Mouse (Mus musculus) ES-Bruce4 (cell line): ENCODE data around the gene Ntf5. TPM values are rescaled to one million over a fixed set of nuclear protein-coding genes. Genes with fewer than 3 reads are reported as not detected.
A peak's percentile ranks its signal among the peaks of the same experiment; 100 is the strongest.
"Not testable (repeated sequence)": the region's sequence is repeated elsewhere in the genome, so short reads cannot be mapped to it uniquely, and the experiment has no call there.

Experiments
- H3K27ac ChIP-seq: 2 replicates; pipeline ENCODE4 v1.5.1; 2012; ENCODE audit warnings: low read length, inconsistent platforms; ENCODE audit not compliant: insufficient read depth
- H3K27me3 ChIP-seq: 2 replicates; pipeline ENCODE4 v1.6.1; 2012; ENCODE audit warnings: mild to moderate bottlenecking, low read length, inconsistent platforms; ENCODE audit not compliant: control insufficient read depth, poor library complexity, insufficient read depth, severe bottlenecking
- H3K36me3 ChIP-seq: 2 replicates; pipeline ENCODE4 v1.6.1; 2012; ENCODE audit warnings: inconsistent platforms, mild to moderate bottlenecking, low read length, moderate library complexity; ENCODE audit not compliant: control insufficient read depth, poor library complexity, insufficient read depth, severe bottlenecking
- H3K4me1 ChIP-seq: one replicate; pipeline ENCODE4 v1.8.1; 2011; ENCODE audit warnings: low read length; ENCODE audit not compliant: control insufficient read depth, insufficient read depth
- H3K4me3 ChIP-seq: 2 replicates; pipeline ENCODE4 v1.5.1; 2011; ENCODE audit warnings: low read depth, mild to moderate bottlenecking, low read length
- H3K9ac ChIP-seq: 2 replicates; pipeline ENCODE4 v1.6.1; 2012; ENCODE audit warnings: low read depth, mild to moderate bottlenecking, inconsistent platforms; ENCODE audit not compliant: poor library complexity, severe bottlenecking
- H3K9me3 ChIP-seq: replicated peaks from 2 replicates; pipeline ENCODE4 v1.6.1; 2012; ENCODE audit warnings: mild to moderate bottlenecking, low read length, inconsistent platforms; ENCODE audit not compliant: control insufficient read depth, poor library complexity, insufficient read depth, severe bottlenecking
- CTCF ChIP-seq: IDR thresholded peaks from one replicate; pipeline ENCODE4 v1.8.1; 2011; ENCODE audit warnings: low read depth, low read length
- EP300 ChIP-seq: IDR thresholded peaks from 2 replicates; pipeline ENCODE4 v1.6.1; 2011; ENCODE audit warnings: low read depth, low read length; ENCODE audit not compliant: insufficient read depth
- POLR2A ChIP-seq: IDR thresholded peaks from one replicate; pipeline ENCODE4 v1.8.1; 2011; ENCODE audit warnings: low read length; ENCODE audit not compliant: insufficient read depth
- polyA plus RNA-seq: library from polyadenylated mRNA; stranded (reverse); fragments of >200 nt; gene quantifications from 2 replicates; pipeline ENCODE4 v1.2.4, GENCODE M21; 2011; ENCODE audit warnings: low read depth; ENCODE audit not compliant: missing spikeins, insufficient read depth, insufficient read length

The Ntf5 gene
- polyA plus RNA-seq, 1 experiment, result 5.0 TPM

- Histone ChIP-seq H3K27ac (peak overlapping the region; percentile 57), H3K9me3 (no peaks in the 10 kb centered on the region), H3K4me1 (peaks cover 3% of the 10 kb centered on the region), H3K9ac (peak overlapping the region; percentile 87), H3K27me3 (no peaks in the 10 kb centered on the region), H3K36me3 (peaks cover 40% of the 10 kb centered on the region), H3K4me3 (peak overlapping the region; percentile 90)
- TF ChIP-seq EP300 (no peak), POLR2A (peak; percentile 18)
Measured at GRCm38 (mm10) chr7:45458748-45459563, 45.5 kb downstream of the Ntf5 start.

GRCm38 (mm10) chr7:45459564-45460140, 46.2 kb downstream of the Ntf5 start, which contains the start of gene Ftl1:
Gene Ftl1, minus strand, starts transcription at chr7:45459884.
- not testable (repeated sequence) for H3K9me3 ChIP-seq, H3K4me1 ChIP-seq, H3K27me3 ChIP-seq
- Histone ChIP-seq H3K4me3 (peak within 1 kb of the TSS; percentile 90), H3K36me3 (peaks cover 47% of the 10 kb centered on the region), H3K27ac (peak within 1 kb of the TSS; percentile 98), H3K9ac (peak within 1 kb of the TSS; percentile 87)
- TF ChIP-seq EP300, result peak; percentile 72; the same call in 1 of the 2 replicates
- TF ChIP-seq POLR2A, result peak; percentile 94

GRCm38 (mm10) chr7:45460377-45460776, 46.9 kb downstream of the Ntf5 start:
- H3K27ac ChIP-seq, result peak overlapping the region; percentile 98

GRCm38 (mm10) chr7:45460860-45461314, 47.4 kb downstream of the Ntf5 start:
- no peaks in the 10 kb centered on the region for H3K4me1 ChIP-seq
- H3K27me3 ChIP-seq, result no peaks in the 10 kb centered on the region
- peak overlapping the region; percentile 70 for H3K4me3 ChIP-seq
- H3K9me3 ChIP-seq, result no peaks in the 10 kb centered on the region
- peaks cover 55% of the 10 kb centered on the region for H3K36me3 ChIP-seq
- H3K9ac ChIP-seq, result peak overlapping the region; percentile 82
- peak; percentile 96 for TF ChIP-seq EP300
- TF ChIP-seq CTCF, result no peak
- no peak for TF ChIP-seq POLR2A
- H3K27ac ChIP-seq, result peak overlapping the region; percentile 98

More at GRCm38 (mm10) chr7:45460377-45460776, 46.9 kb downstream of the Ntf5 start:
- Histone ChIP-seq H3K36me3 (peaks cover 54% of the 10 kb centered on the region), H3K9me3 (no peaks in the 10 kb centered on the region), H3K27me3 (no peaks in the 10 kb centered on the region), H3K4me3 (peak overlapping the region; percentile 70), H3K4me1 (peaks cover under 1% of the 10 kb centered on the region), H3K9ac (peak overlapping the region; percentile 82)
- TF ChIP-seq EP300 (no peak), POLR2A (no peak), CTCF (no peak)

GRCm38 (mm10) chr7:45461326-45461725, 47.8 kb downstream of the Ntf5 start:
- no peaks in the 10 kb centered on the region for H3K27me3 ChIP-seq
- H3K9me3 ChIP-seq, result no peaks in the 10 kb centered on the region
- peak overlapping the region; percentile 98 for H3K27ac ChIP-seq
- H3K36me3 ChIP-seq, result peaks cover 55% of the 10 kb centered on the region
- TF ChIP-seq EP300, result no peak
- peak; percentile 18 for TF ChIP-seq POLR2A
- TF ChIP-seq CTCF, result no peak
- H3K9ac ChIP-seq, result peak overlapping the region; percentile 82
- peak overlapping the region; percentile 70 for H3K4me3 ChIP-seq
- H3K4me1 ChIP-seq, result no peaks in the 10 kb centered on the region

- H3K4me3 ChIP-seq, result peak overlapping the region; percentile 46
- H3K9ac ChIP-seq, result peak overlapping the region; percentile 82
- TF ChIP-seq EP300, result no peak
- TF ChIP-seq POLR2A, result no peak
- no peak for TF ChIP-seq CTCF
- H3K27me3 ChIP-seq, result no peaks in the 10 kb centered on the region
- H3K27ac ChIP-seq, result peak overlapping the region; percentile 91
- no peaks in the 10 kb centered on the region for H3K9me3 ChIP-seq
- no peaks in the 10 kb centered on the region for H3K4me1 ChIP-seq
- H3K36me3 ChIP-seq, result peaks cover 55% of the 10 kb centered on the region
Measured at GRCm38 (mm10) chr7:45461781-45462180, 48.3 kb downstream of the Ntf5 start.
